Mouse (Mus musculus): ENCODE measurements around the gene Treml4.

DNA sequence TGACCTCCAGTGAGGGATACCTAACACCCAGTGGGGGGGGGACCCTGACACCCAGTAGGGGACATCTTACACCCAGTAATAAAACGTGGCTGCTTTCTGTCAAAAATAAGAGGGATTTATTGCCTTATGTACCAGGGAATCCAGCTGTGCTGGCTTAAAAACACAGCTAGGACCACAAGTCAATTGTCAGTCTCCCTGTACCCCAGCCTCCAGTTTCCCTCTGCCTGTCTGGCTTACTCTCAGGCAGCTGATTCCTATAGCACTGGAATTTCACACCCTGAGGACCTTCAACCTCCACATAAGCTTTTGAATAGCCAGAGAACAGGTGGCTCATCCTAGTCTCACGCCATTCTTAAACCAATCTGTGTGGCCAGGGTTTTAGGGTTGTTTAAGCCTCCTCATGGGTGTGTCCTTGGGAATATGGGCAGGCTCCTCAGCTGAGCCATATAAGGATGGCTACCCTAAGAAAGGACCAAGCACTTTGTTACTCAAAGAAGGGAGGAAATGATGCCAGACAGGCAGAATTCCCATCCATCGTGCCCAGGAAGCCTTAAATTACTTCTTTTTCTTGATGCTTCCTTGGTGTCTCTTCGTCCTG, 28.2 kb upstream of the Treml4 start:
- TF ChIP-seq USF1 (IDR thresholded peaks at IDR 0.05; ENCODE audit: low read depth) (no peak), CTCF (IDR thresholded peaks at IDR 0.05; ENCODE audit: control insufficient read depth, insufficient read depth, insufficient read length) (no peak), MAX (IDR thresholded peaks at IDR 0.05) (no peak), MYOG (IDR thresholded peaks at IDR 0.05; ENCODE audit: control insufficient read depth, extremely low read depth, insufficient read length) (no peak), FOSL1 (IDR thresholded peaks at IDR 0.05; ENCODE audit: insufficient read depth, low read length, poor library complexity, severe bottlenecking) (no peak), CEBPB (IDR thresholded peaks at IDR 0.05; ENCODE audit: low read depth) (no peak)
